ENCODE assay signal across 27 mouse cellular contexts in the genomic region with DNA sequence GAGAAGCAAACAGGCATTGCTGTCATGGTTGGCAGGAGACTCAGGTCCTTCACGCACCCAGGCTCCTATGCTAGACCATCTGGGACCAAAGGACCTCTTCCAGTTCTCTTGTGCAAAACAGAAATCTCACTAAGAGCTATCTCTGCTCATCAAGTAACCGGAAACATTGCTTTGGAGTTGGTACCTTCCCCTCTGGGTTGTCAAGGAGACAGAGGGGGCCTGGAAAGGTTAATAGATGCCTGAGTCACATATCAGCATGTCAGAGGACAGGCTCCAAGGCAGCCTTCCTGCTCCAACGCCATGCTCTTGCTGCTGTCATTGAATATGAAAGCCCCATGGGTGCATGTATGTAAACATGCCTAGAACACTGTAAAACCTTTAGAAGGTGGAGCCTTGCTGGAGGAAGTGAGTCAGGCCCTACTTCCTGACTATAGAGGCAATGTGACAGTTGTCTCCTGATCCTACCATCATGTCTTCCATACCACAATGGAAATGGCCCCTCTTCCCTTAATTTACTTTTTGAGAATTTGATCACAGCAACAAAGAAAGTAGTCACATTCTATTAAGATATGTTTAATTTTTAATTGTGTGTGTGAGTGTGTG.
DNase-seq lines count a peak whose midpoint lies in the region; ATAC-seq lines count a peak whose summit lies in the region.
"Had no signal": no experiment of that assay in that cellular context is flagged by ENCODE, and none has a peak within 500 bp of the region (broad histone marks: within the 10 kb centered on the region; RNA-seq: fewer than 3 reads in every experiment).

No protein-coding gene starts in this region.

- peak overlapping the region; percentile 82 for H3K27ac ChIP-seq in liver, embryonic 13.5 days
- peak overlapping the region; percentile 60 for H3K27ac ChIP-seq in liver, embryonic 16.5 days (ENCODE audit: low read length)
- no peak overlapping the region for H3K27ac ChIP-seq in kidney, embryonic 16.5 days (ENCODE audit: low read length)
- no peak overlapping the region for H3K27ac ChIP-seq in forebrain, embryonic 14.5 days (ENCODE audit: low read depth, low read length)
- H3K27ac ChIP-seq in midbrain, embryonic 16.5 days (ENCODE audit: low read length): no peak overlapping the region
- H3K27ac ChIP-seq: embryonic facial prominence, embryonic 10.5 days; forebrain, embryonic 10.5 days; heart, embryonic 15.5 days; hindbrain, embryonic 10.5 days; hindbrain, postnatal 0 days; limb, embryonic 15.5 days; midbrain, embryonic 12.5 days had no signal

- no peaks in the 10 kb centered on the region for H3K9me3 ChIP-seq in liver, embryonic 13.5 days (replicated peaks)
- H3K9me3 ChIP-seq in liver, embryonic 16.5 days (replicated peaks; ENCODE audit: control insufficient read depth, low read length): no peaks in the 10 kb centered on the region
- H3K9me3 ChIP-seq in kidney, embryonic 16.5 days (ENCODE audit: low read length): no peaks in the 10 kb centered on the region
- H3K9me3 ChIP-seq in forebrain, embryonic 14.5 days (replicated peaks; ENCODE audit: control insufficient read depth, low read length): no peaks in the 10 kb centered on the region
- no peaks in the 10 kb centered on the region for H3K9me3 ChIP-seq in midbrain, embryonic 16.5 days (replicated peaks; ENCODE audit: control insufficient read depth, low read length, poor library complexity, severe bottlenecking)
- H3K9me3 ChIP-seq: embryonic facial prominence, embryonic 10.5 days; forebrain, embryonic 10.5 days; heart, embryonic 15.5 days; hindbrain, embryonic 10.5 days; limb, embryonic 15.5 days; midbrain, embryonic 12.5 days had no signal

- peak overlapping the region; percentile 20; the same call in 1 of the 2 replicates for H3K9ac ChIP-seq in liver, embryonic 13.5 days
- 0 out of 2 replicates have a peak overlapping the region, but pooled peaks have one; percentile 6 for H3K9ac ChIP-seq in liver, embryonic 16.5 days (ENCODE audit: low read depth, low read length)
- no peak overlapping the region for H3K9ac ChIP-seq in kidney, embryonic 16.5 days (replicated peaks; ENCODE audit: low read length)
- H3K9ac ChIP-seq in forebrain, embryonic 14.5 days (ENCODE audit: low read length): no peak overlapping the region
- no peak overlapping the region for H3K9ac ChIP-seq in midbrain, embryonic 16.5 days (ENCODE audit: low read depth, low read length)
- H3K9ac ChIP-seq: forebrain, postnatal 0 days; heart, embryonic 15.5 days; limb, embryonic 15.5 days; midbrain, embryonic 12.5 days had no signal

- H3K27me3 ChIP-seq in liver, embryonic 13.5 days: peaks cover 9% of the 10 kb centered on the region; the same call in 1 of the 2 replicates
- no peaks in the 10 kb centered on the region for H3K27me3 ChIP-seq in liver, embryonic 16.5 days (ENCODE audit: control insufficient read depth, insufficient read depth, low read depth, low read length)
- no peaks in the 10 kb centered on the region for H3K27me3 ChIP-seq in kidney, embryonic 16.5 days (ENCODE audit: insufficient read depth, low read length)
- H3K27me3 ChIP-seq in forebrain, embryonic 14.5 days (replicated peaks; ENCODE audit: control insufficient read depth, insufficient read depth, low read length): no peaks in the 10 kb centered on the region
- H3K27me3 ChIP-seq in midbrain, embryonic 16.5 days (ENCODE audit: control insufficient read depth, insufficient read depth, low read depth, low read length): no peaks in the 10 kb centered on the region
- H3K27me3 ChIP-seq: heart, embryonic 15.5 days; limb, embryonic 15.5 days; midbrain, embryonic 12.5 days had no signal

- peaks cover 42% of the 10 kb centered on the region for H3K4me1 ChIP-seq in liver, embryonic 13.5 days (replicated peaks)
- H3K4me1 ChIP-seq in liver, embryonic 16.5 days (ENCODE audit: control insufficient read depth, low read depth, low read length): peaks cover 33% of the 10 kb centered on the region
- H3K4me1 ChIP-seq in kidney, embryonic 16.5 days (ENCODE audit: insufficient read depth, low read length): no peaks in the 10 kb centered on the region
- H3K4me1 ChIP-seq in forebrain, embryonic 14.5 days (ENCODE audit: control insufficient read depth, insufficient read depth, low read length): no peaks in the 10 kb centered on the region
- no peaks in the 10 kb centered on the region for H3K4me1 ChIP-seq in midbrain, embryonic 16.5 days (ENCODE audit: control insufficient read depth, insufficient read depth, low read length)
- H3K4me1 ChIP-seq: embryonic facial prominence, embryonic 10.5 days; midbrain, embryonic 12.5 days had no signal

- H3K36me3 ChIP-seq in liver, embryonic 13.5 days: no peaks in the 10 kb centered on the region
- H3K36me3 ChIP-seq in liver, embryonic 16.5 days (ENCODE audit: control insufficient read depth, insufficient read depth): no peaks in the 10 kb centered on the region
- no peaks in the 10 kb centered on the region for H3K36me3 ChIP-seq in kidney, embryonic 16.5 days (ENCODE audit: insufficient read depth, low read length)
- no peaks in the 10 kb centered on the region for H3K36me3 ChIP-seq in forebrain, embryonic 14.5 days (ENCODE audit: control insufficient read depth, insufficient read depth, low read length)
- H3K36me3 ChIP-seq in midbrain, embryonic 16.5 days (ENCODE audit: control insufficient read depth, insufficient read depth, low read length): no peaks in the 10 kb centered on the region
- H3K36me3 ChIP-seq: embryonic facial prominence, embryonic 10.5 days; forebrain, embryonic 10.5 days; heart, embryonic 15.5 days; hindbrain, embryonic 10.5 days; limb, embryonic 15.5 days; midbrain, embryonic 12.5 days had no signal

- WGBS in liver, embryonic 13.5 days (ENCODE audit: insufficient replicate concordance): 73% methylated on average over 3 of the region's 3 CpGs
- WGBS in liver, embryonic 16.5 days (ENCODE audit: insufficient replicate concordance): 74% methylated on average over 3 of the region's 3 CpGs
- 66% methylated on average over 3 of the region's 3 CpGs for WGBS in kidney, embryonic 16.5 days
- 81% methylated on average over 3 of the region's 3 CpGs for WGBS in forebrain, embryonic 14.5 days
- WGBS in midbrain, embryonic 16.5 days: 75% methylated on average over 3 of the region's 3 CpGs

- H3K4me2 ChIP-seq in liver, embryonic 13.5 days: no peak overlapping the region
- H3K4me2 ChIP-seq in liver, embryonic 16.5 days (ENCODE audit: low read depth, low read length): no peak overlapping the region
- H3K4me2 ChIP-seq in kidney, embryonic 16.5 days (replicated peaks; ENCODE audit: low read depth, low read length): no peak overlapping the region
- H3K4me2 ChIP-seq in forebrain, embryonic 14.5 days (ENCODE audit: low read length): no peak overlapping the region
- no peak overlapping the region for H3K4me2 ChIP-seq in midbrain, embryonic 16.5 days (ENCODE audit: low read length)
- H3K4me2 ChIP-seq: heart, embryonic 15.5 days; limb, embryonic 15.5 days; midbrain, embryonic 12.5 days had no signal

- DNase-seq in heart, adult 11 months: peak; percentile 51
- no peak for DNase-seq in heart, adult 18-20 months
- no peak for DNase-seq in liver, embryonic 13.5 days
- no peak for DNase-seq in liver
- no peak for DNase-seq in forebrain, embryonic 14.5 days (ENCODE audit: low spot score)
- DNase-seq: adrenal gland, adult 2 months; cerebellum, adult 11 months; cerebellum, adult 9-11 months; forebrain, postnatal 0 days; gastrocnemius, postnatal 36 days; layer of hippocampus, adult 9-11 months; left cerebral cortex, postnatal 4 days; right cerebral cortex, postnatal 14 days; spleen, adult 18-20 months; thymus, postnatal 14 days had no signal

- H3K4me3 ChIP-seq in liver, embryonic 13.5 days (replicated peaks): no peak overlapping the region
- no peak overlapping the region for H3K4me3 ChIP-seq in liver, embryonic 16.5 days (ENCODE audit: low read depth, low read length)
- H3K4me3 ChIP-seq in kidney, embryonic 16.5 days (ENCODE audit: low read length): no peak overlapping the region
- no peak overlapping the region for H3K4me3 ChIP-seq in forebrain, embryonic 14.5 days (ENCODE audit: low read depth, low read length)
- H3K4me3 ChIP-seq in midbrain, embryonic 16.5 days (ENCODE audit: low read depth, low read length): no peak overlapping the region
- H3K4me3 ChIP-seq: embryonic facial prominence, embryonic 10.5 days; forebrain, embryonic 10.5 days; heart, embryonic 15.5 days; hindbrain, embryonic 10.5 days; limb, embryonic 15.5 days; midbrain, embryonic 12.5 days had no signal

- ATAC-seq in liver, embryonic 13.5 days (ENCODE audit: low read depth): peak; percentile 18; the same call in 1 of the 2 replicates
- ATAC-seq in liver, embryonic 16.5 days (ENCODE audit: low read depth): peak; percentile 19; the same call in 1 of the 2 replicates
- no peak for ATAC-seq in kidney, embryonic 16.5 days (ENCODE audit: low FRiP score, low TSS enrichment)
- no peak for ATAC-seq in forebrain, embryonic 14.5 days
- no peak for ATAC-seq in midbrain, embryonic 16.5 days
- ATAC-seq: forebrain, postnatal 0 days; hindbrain, postnatal 0 days; intestine, postnatal 0 days; Patski had no signal

Comparison
In these comparisons a context has a peak if more than half of its experiments do, and no peak if none do; other contexts are left out.
1. ATAC-seq: peak in liver, embryonic 13.5 days (single experiment) and liver, embryonic 16.5 days (single experiment); none in kidney, embryonic 16.5 days (single experiment), forebrain, embryonic 14.5 days (single experiment) and midbrain, embryonic 16.5 days (single experiment).
2. H3K27ac ChIP-seq: peak in liver, embryonic 13.5 days (single experiment) and liver, embryonic 16.5 days (single experiment); none in kidney, embryonic 16.5 days (single experiment), forebrain, embryonic 14.5 days (single experiment) and midbrain, embryonic 16.5 days (single experiment).
3. H3K9ac ChIP-seq: peak in liver, embryonic 13.5 days (single experiment) and liver, embryonic 16.5 days (single experiment); none in kidney, embryonic 16.5 days (single experiment), forebrain, embryonic 14.5 days (single experiment) and midbrain, embryonic 16.5 days (single experiment).